Mouse (Mus musculus) cerebellum, adult 9-11 months (tissue): ENCODE measurements at regions not wholly inside any gene's neighbourhood (a gene's known extent, or its start where the extent isn't known, plus 50 kb on each side); places are given as distances from the start of the nearest gene placed in this dataset.

Experiments used
- DNase-seq: peaks from one replicate; pipeline ENCODE4 v3.0.0; 2022

- no peak for DNase-seq
These were observed 176.8 kb upstream of the Ahr start for GRCm38 (mm10) chr12:35711549-35712070.

- no peak for DNase-seq
These were observed 175.5 kb upstream of the Ahr start for GRCm38 (mm10) chr12:35710323-35710722.

- DNase-seq: no peak
These were observed 168.6 kb upstream of the Ahr start for GRCm38 (mm10) chr12:35703479-35703878.

- DNase-seq: no peak
These were observed 167.8 kb upstream of the Ahr start for GRCm38 (mm10) chr12:35702674-35703073.

- no peak for DNase-seq
These were observed 159.4 kb upstream of the Ahr start for GRCm38 (mm10) chr12:35694253-35694652.

- no peak for DNase-seq
These were observed 156.1 kb upstream of the Ahr start for GRCm38 (mm10) chr12:35690914-35691313.

GRCm38 (mm10) chr12:35686231-35686630 lies 151.4 kb upstream of the Ahr start:
- no peak for DNase-seq

- no peak for DNase-seq
These were observed 150.4 kb upstream of the Ahr start for GRCm38 (mm10) chr12:35685189-35685588.

GRCm38 (mm10) chr12:35681864-35682449 lies 147.1 kb upstream of the Ahr start:
- DNase-seq: no peak

GRCm38 (mm10) chr12:35679903-35680302 lies 145.1 kb upstream of the Ahr start:
- no peak for DNase-seq

- no peak for DNase-seq
These were observed 144.2 kb upstream of the Ahr start for GRCm38 (mm10) chr12:35679025-35679424.

GRCm38 (mm10) chr12:35674487-35674886 lies 139.6 kb upstream of the Ahr start:
- DNase-seq: peak; percentile 2

- no peak for DNase-seq
These were observed 136.1 kb upstream of the Ahr start for GRCm38 (mm10) chr12:35670980-35671379.

- no peak for DNase-seq
These were observed 133.9 kb upstream of the Ahr start for GRCm38 (mm10) chr12:35668716-35669115.

GRCm38 (mm10) chr12:35667705-35668104 lies 132.9 kb upstream of the Ahr start:
- DNase-seq: no peak

- no peak for DNase-seq
These were observed 132.4 kb upstream of the Ahr start for GRCm38 (mm10) chr12:35667218-35667617.

- no peak for DNase-seq
These were observed 131.2 kb upstream of the Ahr start for GRCm38 (mm10) chr12:35666062-35666461.

- DNase-seq: no peak
These were observed 128.2 kb upstream of the Ahr start for GRCm38 (mm10) chr12:35663062-35663461.

GRCm38 (mm10) chr12:35656563-35656962 lies 121.7 kb upstream of the Ahr start:
- DNase-seq: no peak

GRCm38 (mm10) chr12:35649772-35650171 lies 114.9 kb upstream of the Ahr start:
- DNase-seq: no peak

GRCm38 (mm10) chr12:35642473-35642872 lies 107.6 kb upstream of the Ahr start:
- DNase-seq: no peak

GRCm38 (mm10) chr12:35641741-35642140 lies 106.9 kb upstream of the Ahr start:
- no peak for DNase-seq

- no peak for DNase-seq
These were observed 106.1 kb upstream of the Ahr start for GRCm38 (mm10) chr12:35640911-35641345.

- DNase-seq: no peak
These were observed 88.6 kb upstream of the Ahr start for GRCm38 (mm10) chr12:35623484-35623883.

- DNase-seq: no peak
These were observed 80.0 kb upstream of the Ahr start for GRCm38 (mm10) chr12:35614885-35615284.
